Mouse (Mus musculus) heart, postnatal 0 days (tissue): ENCODE results near the gene Slc38a2.

Experiments used
- CTCF ChIP-seq: IDR thresholded peaks from 2 replicates; pipeline ENCODE4 v1.5.1; 2016; ENCODE audit warnings: antibody characterized with exemption, control low read depth, low read depth
- EP300 ChIP-seq: IDR thresholded peaks from 2 replicates; pipeline ENCODE4 v1.6.1; 2016; ENCODE audit warnings: antibody characterized with exemption, low read depth

DNA sequence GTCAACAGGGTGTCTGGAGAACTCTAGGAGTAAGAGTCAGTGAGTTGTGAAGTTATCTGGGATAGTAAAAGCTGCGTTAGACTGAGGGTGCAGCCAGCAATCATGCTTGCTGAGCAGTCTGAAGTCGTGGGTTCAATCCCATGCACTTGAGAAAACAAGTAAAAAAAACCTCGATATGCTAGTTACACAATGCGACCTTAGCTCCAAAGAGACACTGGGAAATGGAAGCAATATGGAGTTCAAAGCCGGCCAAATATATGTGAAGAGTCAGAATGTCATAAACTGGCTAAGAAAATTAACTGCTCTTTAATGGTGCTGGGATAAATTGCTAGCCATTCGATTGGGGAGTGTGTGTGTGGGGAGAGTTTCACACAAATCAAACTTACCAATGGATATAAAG, 47.5 kb upstream of the Slc38a2 start:
- no peak for TF ChIP-seq EP300
- TF ChIP-seq CTCF, result no peak
